Mouse (Mus musculus) embryo, embryonic 9.5 days (tissue): ENCODE measurements around the gene Lhfp.
A peak's percentile ranks its signal among the peaks of the same experiment; 100 is the strongest.
"Not testable (repeated sequence)": the region's sequence is repeated elsewhere in the genome, so short reads cannot be mapped to it uniquely, and the experiment has no call there.

ENCODE experiments used
- DNase-seq: peaks from one replicate; pipeline ENCODE4 v3.0.0-alpha.2; 2017; ENCODE audit errors: extremely low spot score

The Lhfp gene

DNA sequence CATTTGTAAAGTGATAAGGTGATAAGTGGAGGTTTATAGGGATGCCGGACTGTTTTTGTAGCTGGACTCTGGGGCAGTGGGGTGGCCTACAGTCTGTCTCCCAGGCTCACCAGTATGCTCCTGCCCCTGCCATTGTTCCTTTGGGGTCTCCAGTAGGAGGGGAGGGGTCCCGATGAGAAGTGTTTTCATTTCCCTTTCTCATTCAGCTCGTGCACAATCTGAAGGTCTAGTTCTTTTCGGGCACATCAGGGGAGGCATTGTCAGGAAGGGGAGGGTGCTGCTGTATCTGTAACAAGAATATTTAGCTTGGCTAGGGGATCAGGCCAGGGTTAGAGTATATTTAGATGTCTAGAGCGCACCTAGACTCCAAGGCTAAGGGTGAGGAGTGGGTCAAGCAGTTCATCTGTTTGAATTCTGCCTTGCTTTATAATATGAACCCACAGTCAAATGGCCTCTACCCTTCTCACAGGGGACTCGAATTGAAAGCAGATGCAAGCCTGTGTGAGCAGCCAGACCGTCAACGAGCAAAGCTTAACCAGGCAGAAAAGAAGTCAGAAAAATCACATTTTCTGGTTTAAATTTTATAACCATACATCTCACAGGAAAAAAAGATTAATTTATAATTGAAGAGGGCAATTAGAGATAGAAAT lies 46.0 kb downstream of the Lhfp start:
- no peak for DNase-seq

GRCm38 (mm10) chr3:53089921-53090320 lies 48.6 kb downstream of the Lhfp start:
- no peak for DNase-seq

DNA sequence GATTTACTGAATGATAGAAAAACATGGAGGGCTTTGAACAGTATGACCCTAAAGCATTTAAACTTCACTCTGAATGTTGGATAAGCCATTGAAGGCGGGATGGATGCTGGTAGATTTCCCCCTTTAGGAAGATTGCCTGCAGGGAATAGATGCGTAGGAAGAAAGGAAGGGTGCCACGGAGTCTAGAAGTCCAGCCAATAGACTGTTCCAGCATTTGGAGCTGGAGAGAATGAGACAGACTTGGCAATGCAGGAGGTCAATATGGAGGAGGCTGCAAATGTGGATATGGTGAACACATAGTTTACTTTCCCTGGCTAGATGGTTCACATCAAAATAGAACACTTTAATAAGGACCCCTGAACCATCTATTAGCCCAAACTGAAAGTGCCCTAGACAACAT lies 58.9 kb downstream of the Lhfp start:
- DNase-seq: no peak

GRCm38 (mm10) chr3:53100803-53101202 lies 59.5 kb downstream of the Lhfp start:
- DNase-seq: no peak

- no peak for DNase-seq
Measured at GRCm38 (mm10) chr3:53101711-53102110, 60.4 kb downstream of the Lhfp start.

- DNase-seq: peak; percentile 40
Measured at GRCm38 (mm10) chr3:53102131-53102756, 60.9 kb downstream of the Lhfp start.

DNA sequence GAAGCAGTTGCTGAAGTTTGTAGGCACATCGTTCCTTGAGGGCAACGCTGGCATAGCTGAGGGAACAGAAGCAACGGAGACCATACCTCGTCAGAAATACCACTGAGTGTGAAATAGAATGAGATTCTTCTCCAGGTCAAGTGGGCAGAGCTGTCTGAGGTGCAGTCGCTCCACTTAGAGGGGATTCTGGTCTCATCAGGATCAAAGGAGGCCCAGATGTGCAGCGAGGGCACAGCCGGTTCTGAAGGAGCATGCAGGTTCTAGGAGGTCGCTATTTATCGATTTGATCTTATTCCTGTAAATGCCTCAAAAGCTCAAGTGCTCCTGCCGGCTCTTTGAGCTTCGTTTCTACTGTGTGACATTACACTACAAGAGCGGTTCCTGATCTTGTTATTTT lies 61.4 kb downstream of the Lhfp start:
- no peak for DNase-seq

GRCm38 (mm10) chr3:53108594-53109373 lies 67.5 kb downstream of the Lhfp start:
- no peak for DNase-seq

GRCm38 (mm10) chr3:53109879-53110278 lies 68.6 kb downstream of the Lhfp start:
- DNase-seq: no peak

GRCm38 (mm10) chr3:53112048-53112447 lies 70.7 kb downstream of the Lhfp start:
- no peak for DNase-seq

DNA sequence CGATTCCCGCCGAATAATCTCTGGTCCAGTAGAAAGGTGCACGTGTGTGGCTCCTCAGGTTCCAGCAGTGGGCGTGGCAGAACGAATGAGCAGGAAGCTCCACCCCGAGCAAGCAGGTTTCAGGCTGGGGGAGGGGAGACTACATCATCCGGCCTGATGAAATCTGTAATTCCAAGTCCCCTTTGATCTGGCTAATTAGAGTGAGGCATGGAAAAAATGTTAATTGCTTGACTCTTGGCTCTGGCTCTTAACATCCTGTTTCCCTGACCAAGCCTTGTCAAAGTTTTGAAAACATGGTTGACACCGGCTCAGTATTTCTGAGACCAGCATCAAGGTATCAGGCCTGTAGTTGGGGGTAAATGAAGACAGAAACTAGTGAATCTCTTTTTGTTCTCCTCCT lies 77.4 kb downstream of the Lhfp start:
- not testable (repeated sequence) for DNase-seq

DNA sequence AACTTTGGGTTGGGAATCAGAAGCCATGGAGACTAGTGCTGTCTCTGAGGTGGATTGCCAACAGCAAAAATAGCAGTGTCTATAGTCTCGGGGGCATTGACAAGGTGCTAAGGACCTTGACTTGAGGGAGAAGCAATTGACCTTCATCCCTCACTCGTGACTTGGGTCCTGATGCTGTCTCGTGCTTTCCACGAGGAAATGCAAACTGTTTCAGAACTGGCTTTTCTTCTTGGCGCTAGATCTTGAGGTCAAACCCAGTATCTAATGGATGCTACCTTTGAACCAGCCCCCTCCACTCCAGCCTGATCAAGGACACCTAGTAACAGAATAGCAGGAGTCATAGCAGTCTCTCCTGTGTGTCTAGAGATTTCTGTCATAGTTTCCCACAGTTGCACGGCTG lies 78.7 kb downstream of the Lhfp start:
- DNase-seq: no peak

DNA sequence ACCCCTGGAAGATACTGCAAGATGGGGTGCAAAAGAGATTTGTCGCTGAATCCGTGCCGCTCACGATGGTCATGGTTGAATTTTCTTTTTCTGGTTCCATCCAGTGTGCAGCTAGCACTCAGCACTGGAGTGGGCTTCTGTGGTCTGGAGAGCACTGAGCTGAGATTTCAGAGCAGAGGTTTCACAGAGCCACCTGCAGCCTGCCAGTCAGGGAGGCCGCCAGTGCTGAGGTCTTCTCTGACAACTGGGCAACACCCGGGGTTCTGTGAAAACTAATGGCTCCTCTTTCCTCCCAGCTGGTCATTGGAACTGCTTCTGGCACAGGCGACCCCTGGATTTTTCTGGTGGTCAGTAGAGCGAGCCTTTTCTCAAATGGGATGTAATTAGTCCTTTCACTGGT lies 84.2 kb downstream of the Lhfp start:
- DNase-seq: no peak

- no peak for DNase-seq
Measured at GRCm38 (mm10) chr3:53138785-53139184, 97.5 kb downstream of the Lhfp start.

DNA sequence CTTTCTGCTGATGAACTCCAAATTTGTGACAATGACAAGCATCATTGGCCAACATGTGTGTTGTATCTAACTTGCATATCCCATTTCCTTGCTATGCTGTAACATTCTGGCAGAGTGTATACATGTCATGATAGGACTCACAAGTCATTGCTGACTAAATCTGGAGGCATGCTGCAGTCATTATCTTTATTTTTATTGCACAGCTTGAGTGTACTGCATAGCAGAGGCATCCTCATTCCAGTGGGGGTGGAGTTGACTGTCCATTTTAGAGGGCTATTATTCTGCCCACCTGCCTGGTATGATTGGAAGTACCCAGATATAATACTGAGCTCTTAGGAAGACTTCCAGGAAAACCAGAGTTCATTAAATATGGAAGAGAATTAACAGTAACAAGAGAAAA lies 97.9 kb downstream of the Lhfp start:
- no peak for DNase-seq

DNA sequence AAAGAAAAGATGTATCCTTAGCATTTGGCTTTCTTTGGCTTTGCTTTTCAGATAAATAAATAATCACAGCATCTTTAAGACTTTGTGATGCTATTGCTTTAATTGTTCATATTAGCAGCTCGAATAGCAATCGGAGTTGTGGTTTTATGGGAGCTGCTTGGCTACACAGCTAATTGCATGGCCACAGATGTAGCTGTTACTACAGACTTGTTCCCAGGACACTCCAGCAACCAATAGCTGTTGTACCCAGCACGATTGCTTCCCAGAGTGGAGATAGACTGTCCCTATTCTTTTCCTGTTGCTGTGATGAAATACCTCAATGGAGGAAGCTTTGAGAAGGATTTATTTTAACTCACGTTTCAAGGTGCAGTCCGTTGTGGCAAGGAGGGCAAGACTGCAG lies 98.3 kb downstream of the Lhfp start:
- no peak for DNase-seq

DNA sequence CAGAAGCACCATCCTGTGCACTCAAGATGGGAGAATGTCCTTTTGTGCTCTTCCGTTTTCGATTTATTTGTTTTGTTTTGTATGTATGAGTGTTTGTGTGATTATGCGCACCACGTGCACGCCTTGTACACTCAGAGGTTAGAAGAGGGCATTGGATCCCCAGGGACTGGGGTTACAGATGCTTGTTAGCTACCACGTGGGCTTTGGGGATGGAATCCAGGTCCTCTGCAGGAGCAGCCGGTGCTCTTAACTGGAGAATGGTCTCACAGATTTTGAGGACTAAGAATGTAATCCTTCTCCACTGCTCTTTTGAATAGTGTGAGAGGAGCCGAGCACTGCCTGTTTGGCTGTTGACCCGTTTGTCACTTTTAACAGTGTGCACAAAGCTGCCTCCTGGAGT lies 101.2 kb downstream of the Lhfp start:
- DNase-seq: no peak

DNA sequence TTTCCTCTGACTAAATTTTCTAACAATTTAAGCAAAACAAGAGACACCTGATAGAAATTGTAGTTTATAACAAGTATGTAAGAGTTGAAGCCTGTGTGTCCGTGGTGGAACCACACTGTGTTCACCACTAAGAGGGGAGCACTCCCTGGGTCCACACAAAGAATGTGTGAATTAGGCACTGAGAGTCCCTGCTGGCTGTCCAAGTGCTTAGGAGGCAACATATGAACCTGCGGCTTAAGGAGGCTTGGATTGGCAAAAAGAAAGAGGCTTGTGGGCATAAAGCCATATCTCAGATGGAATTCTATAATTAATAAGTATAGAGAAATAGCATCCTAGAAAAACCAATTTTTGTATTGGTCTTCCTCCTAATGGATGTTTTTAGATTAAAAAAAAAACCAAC lies 104.2 kb downstream of the Lhfp start:
- DNase-seq: no peak

- no peak for DNase-seq
Measured at GRCm38 (mm10) chr3:53145946-53146345, 104.6 kb downstream of the Lhfp start.

DNA sequence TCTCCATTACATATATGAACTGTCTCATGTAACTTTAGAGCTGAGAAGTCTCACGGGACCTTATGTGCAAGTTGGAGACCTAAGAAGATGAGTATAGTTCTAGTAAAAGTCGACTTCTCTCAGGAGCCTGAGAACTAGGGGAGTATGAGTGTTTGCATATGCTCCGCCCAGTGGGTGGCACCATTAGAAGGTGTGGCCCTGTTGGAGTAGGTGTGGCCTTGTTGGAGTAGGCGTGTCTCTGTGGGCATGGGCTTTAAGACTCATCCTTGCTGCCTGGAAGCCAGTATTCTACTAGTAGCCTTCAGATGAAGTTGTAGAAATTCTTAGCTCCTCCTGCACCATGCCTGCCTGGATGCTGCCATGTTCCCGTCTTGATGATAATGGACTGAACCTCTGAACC lies 105.7 kb downstream of the Lhfp start:
- no peak for DNase-seq

- no peak for DNase-seq
Measured at GRCm38 (mm10) chr3:53148751-53149150, 107.4 kb downstream of the Lhfp start.

DNA sequence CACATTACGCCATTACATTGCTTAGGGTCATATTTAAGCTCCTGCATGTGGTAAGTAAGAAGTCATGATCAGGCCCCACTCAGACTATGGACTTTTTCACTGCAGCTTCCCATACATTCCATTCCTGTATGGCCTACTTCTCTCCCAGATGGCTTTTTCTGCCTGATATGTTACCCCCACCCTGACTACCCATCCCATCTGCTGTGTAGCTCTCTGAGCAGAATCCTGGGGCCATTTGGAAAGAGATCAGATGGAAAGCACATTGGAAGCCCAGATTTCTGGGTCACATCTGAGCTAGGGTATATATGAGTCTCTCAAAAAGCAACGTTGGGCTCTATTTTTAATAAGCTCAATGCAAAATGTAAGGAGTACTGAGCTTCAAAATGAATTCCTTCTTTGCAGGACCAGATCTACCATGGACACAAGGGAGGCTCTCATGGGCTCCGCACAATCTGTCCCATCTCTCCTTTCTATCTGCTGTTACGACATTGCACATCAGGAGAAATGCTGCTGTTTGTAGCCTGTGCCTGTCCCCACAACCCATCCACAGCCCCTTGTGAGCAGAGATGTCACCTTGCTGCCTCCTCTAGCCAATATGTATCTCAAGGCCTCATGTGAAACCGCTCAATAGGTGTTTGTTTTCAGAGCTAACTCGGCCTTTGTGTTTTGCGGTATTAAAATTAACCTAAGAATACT lies 108.4 kb downstream of the Lhfp start:
- DNase-seq: no peak

DNA sequence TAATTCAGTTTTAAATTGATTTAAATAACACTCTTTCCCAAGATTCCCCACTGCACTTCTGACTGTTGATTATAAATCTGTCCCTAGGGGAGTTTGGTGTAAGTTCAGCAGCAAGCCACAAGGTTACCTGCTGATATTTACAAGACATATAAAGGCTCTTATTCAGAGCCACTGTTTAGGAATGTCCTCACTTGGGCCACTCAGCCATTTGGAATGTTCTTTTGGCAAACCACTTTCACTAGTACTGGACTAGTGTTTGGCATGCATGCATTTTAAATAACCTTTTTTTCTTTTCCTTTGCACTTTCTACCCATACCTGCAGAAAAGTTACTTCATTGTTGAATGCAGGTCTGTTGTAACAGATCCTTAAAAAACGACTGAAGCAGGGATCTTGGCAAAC lies 109.8 kb downstream of the Lhfp start:
- DNase-seq: no peak
